Mouse (Mus musculus): Measurements from ENCODE around the gene Gm20807. TPM values are rescaled to one million over a fixed set of nuclear protein-coding genes. Genes with fewer than 3 reads are reported as not detected.
"Not testable (repeated sequence)": the region's sequence is repeated elsewhere in the genome, so short reads cannot be mapped to it uniquely, and the experiment has no call there.

The Gm20807 gene
- total RNA-seq (2017) = not detected in 2 replicates

- ATAC-seq (replicated peaks; ENCODE audit: low read depth, poor library complexity, severe bottlenecking) = not testable (repeated sequence)
Measured at GRCm38 (mm10) chrY:13042591-13042990, at the start of gene Gm20807. Gene Gm20807 (plus strand): TSS chrY:13042891.

Other genes starting within 250 kb of the Gm20807 start
- not detected in 2 replicates for gene Gm21891, start 90.6 kb downstream of the Gm20807 start, total RNA-seq (2017)
- gene Gm21425, start 119.1 kb downstream of the Gm20807 start, total RNA-seq (2017) = not detected in 2 replicates
- not detected in 2 replicates for gene Gm21828, start 181.0 kb downstream of the Gm20807 start, total RNA-seq (2017)
- not detected in 2 replicates for gene Gm21440, start 209.5 kb downstream of the Gm20807 start, total RNA-seq (2017)
- gene Gm21454, start 209.6 kb downstream of the Gm20807 start, total RNA-seq (2017) = not detected in 2 replicates